Mouse (Mus musculus) forebrain, embryonic 14.5 days (tissue): ENCODE measurements around the gene Fubp1. TPM values are rescaled to one million over a fixed set of nuclear protein-coding genes. Genes with fewer than 3 reads are reported as not detected.

Experiments used
- ATAC-seq: fragments of 200-750 bp; cut with Nextera tagmentation; 2 replicates; pipeline ENCODE4 v1.8.0; 2017; ENCODE audit warnings: mild to moderate bottlenecking, moderate library complexity
- DNase-seq: peaks from one replicate; pipeline ENCODE4 v3.0.0-alpha.2; 2015; ENCODE audit warnings: low spot score
- H3K27ac ChIP-seq: fragments of 300-500 bp; sonication (generic); 2 replicates; pipeline ENCODE4 v1.5.1; 2014; ENCODE audit warnings: low read depth, mild to moderate bottlenecking, control low read depth, low read length, moderate library complexity
- H3K27me3 ChIP-seq: fragments of 300-500 bp; sonication (generic); replicated peaks from 2 replicates; pipeline ENCODE4 v1.6.1; 2014; ENCODE audit warnings: low read length, control low read depth, mixed read lengths; ENCODE audit not compliant: control insufficient read depth, insufficient read depth
- H3K36me3 ChIP-seq: fragments of 300-500 bp; sonication (generic); 2 replicates; pipeline ENCODE4 v1.6.1; 2014; ENCODE audit warnings: low read length, control low read depth; ENCODE audit not compliant: control insufficient read depth, insufficient read depth
- H3K4me1 ChIP-seq: fragments of 300-500 bp; sonication (generic); 2 replicates; pipeline ENCODE4 v1.6.1; 2014; ENCODE audit warnings: antibody characterized with exemption, low read length, control low read depth; ENCODE audit not compliant: control insufficient read depth, insufficient read depth
- H3K4me2 ChIP-seq: fragments of 300-500 bp; sonication (generic); 2 replicates; pipeline ENCODE4 v1.6.1; 2014; ENCODE audit warnings: mild to moderate bottlenecking, control low read depth, low read length
- H3K4me3 ChIP-seq: fragments of 300-500 bp; sonication (generic); 2 replicates; pipeline ENCODE4 v1.5.1; 2014; ENCODE audit warnings: low read depth, low read length, control low read depth
- H3K9ac ChIP-seq: fragments of 300-500 bp; sonication (generic); 2 replicates; pipeline ENCODE4 v1.6.1; 2014; ENCODE audit warnings: mild to moderate bottlenecking, low read length, control low read depth, moderate library complexity
- H3K9me3 ChIP-seq: fragments of 300-500 bp; sonication (generic); replicated peaks from 2 replicates; pipeline ENCODE4 v1.6.1; 2016; ENCODE audit warnings: low read length, control low read depth, mixed read lengths; ENCODE audit not compliant: control insufficient read depth
- WGBS: fragments of 180-500 bp; shearing (Covaris S2); extraction: QIAGEN DNeasy Blood & Tissue Kit; methylation state at CpG from one replicate; pipeline ENCODE4 v1.1.7; 2014; 5-methylcytosine and 5-hydroxymethylcytosine counted together
- polyA plus RNA-seq: library from polyadenylated mRNA; unstranded; fragments of >200 nt; fragmentation: Nextera tagmentation; extraction: Ambion mirVana; gene quantifications from 2 replicates; pipeline ENCODE4 v1.2.1, GENCODE M21; 2014

Fubp1 gene
- polyA plus RNA-seq, result 292 and 293 TPM in 2 replicates

DNA sequence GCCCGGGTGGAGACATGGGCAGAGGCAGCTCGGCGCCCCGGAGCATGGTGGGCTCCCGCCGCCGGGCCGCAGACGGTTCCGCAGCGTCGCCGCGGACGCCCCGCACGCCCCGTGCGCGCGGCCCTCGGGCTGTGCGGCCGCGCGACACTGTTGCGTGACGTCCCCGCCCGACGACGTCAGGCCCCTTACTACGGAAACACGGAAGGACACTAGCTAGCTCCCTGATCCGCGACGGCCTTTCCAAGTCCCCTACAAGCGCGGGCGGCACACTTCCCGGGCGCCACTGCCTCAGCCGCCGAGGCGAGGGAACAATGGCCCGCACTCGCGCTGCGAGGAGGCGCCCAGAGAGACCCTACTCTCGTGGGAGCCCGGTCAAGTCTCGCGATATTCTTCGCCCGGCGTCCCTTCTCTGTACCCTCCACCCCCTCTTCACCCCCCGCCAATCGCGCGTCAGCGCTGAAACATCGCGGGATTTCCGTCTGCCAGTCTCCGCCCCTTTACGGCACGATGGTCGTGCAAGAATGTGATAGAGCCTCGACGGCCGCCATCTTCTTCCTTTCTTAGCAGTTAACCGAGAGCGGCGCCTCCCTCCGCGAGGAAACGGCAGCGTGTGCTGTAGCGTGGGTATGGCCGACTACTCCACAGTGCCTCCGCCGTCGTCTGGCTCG is at the start of gene Fubp1, which contains the start of gene Dnajb4:
Gene Fubp1, plus strand, starts transcription at position 456 of the 668 bp plus-strand sequence.
Gene Dnajb4, minus strand, starts transcription at position 336 of the 668 bp plus-strand sequence.
- H3K4me1 ChIP-seq, result peaks cover 25% of the 10 kb centered on the region
- DNase-seq (peak; percentile 99), ATAC-seq (peak; percentile 97)
- H3K36me3 ChIP-seq, result no peaks in the 10 kb centered on the region
- peak within 1 kb of the TSS; percentile 93 for H3K4me3 ChIP-seq
- WGBS, result under 1% methylated on average over 77 of the region's 85 CpGs
- peak within 1 kb of the TSS; percentile 100 for H3K27ac ChIP-seq
- H3K27me3 ChIP-seq, result no peaks in the 10 kb centered on the region
- no peaks in the 10 kb centered on the region for H3K9me3 ChIP-seq
- H3K4me2 ChIP-seq, result peak within 1 kb of the TSS; percentile 97
- peak within 1 kb of the TSS; percentile 100 for H3K9ac ChIP-seq

DNA sequence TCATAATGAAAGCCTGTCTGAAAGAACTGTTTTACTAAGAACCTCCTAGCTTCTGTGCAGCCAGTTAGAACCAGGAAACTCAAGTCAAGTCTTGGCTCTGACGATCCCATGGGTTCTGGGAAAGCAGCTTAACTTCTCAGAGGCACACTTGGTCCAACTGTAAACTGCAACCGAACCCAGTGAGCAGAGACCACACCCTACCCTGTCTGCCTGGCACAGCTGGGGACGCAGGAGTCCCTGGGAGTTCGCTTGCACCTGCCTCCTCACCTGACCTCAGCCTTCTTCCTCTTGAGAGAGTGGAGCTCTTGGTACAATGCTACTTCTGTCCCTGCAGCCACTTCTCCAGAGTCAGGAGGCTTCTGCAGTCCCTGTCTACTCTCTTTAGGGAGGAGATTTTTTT is 49.6 kb upstream of the Fubp1 start:
- Histone ChIP-seq H3K4me1 (no peaks in the 10 kb centered on the region; the same call in 1 of the 2 replicates), H3K27me3 (peaks cover 5% of the 10 kb centered on the region), H3K9me3 (no peaks in the 10 kb centered on the region), H3K27ac (no peak overlapping the region), H3K4me2 (no peak overlapping the region), H3K4me3 (no peak overlapping the region), H3K9ac (no peak overlapping the region), H3K36me3 (no peaks in the 10 kb centered on the region)
- ATAC-seq (no peak), DNase-seq (no peak)
- 65% methylated on average over 4 of the region's 4 CpGs for WGBS

DNA sequence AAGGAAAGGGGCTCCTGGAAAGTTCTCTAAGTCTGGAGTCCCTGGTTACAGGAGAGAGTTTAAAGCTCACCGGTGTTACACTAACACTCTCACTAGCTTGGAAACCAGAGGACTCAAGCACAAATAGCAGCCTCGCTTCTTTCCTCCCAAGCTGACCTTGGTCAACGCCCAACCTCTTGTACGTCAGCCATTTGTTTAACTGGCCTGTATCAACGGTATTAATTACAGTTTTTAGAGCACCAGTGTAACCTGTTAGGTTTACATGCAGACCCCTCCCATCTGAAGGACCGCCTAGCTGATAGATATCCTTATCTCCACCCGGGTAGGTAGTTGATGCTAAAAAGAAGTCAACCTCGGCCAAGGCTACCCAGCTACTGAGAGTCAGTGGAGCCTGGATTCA is 46.9 kb upstream of the Fubp1 start:
- H3K4me2 ChIP-seq, result no peak overlapping the region
- no peak overlapping the region for H3K4me3 ChIP-seq
- no peak overlapping the region for H3K27ac ChIP-seq
- H3K27me3 ChIP-seq, result peaks cover 10% of the 10 kb centered on the region
- 91% methylated on average over 8 of the region's 8 CpGs for WGBS
- DNase-seq (no peak), ATAC-seq (no peak)
- H3K4me1 ChIP-seq, result peaks cover 8% of the 10 kb centered on the region; the same call in 1 of the 2 replicates
- no peaks in the 10 kb centered on the region for H3K36me3 ChIP-seq
- H3K9me3 ChIP-seq, result no peaks in the 10 kb centered on the region
- H3K9ac ChIP-seq, result no peak overlapping the region

DNA sequence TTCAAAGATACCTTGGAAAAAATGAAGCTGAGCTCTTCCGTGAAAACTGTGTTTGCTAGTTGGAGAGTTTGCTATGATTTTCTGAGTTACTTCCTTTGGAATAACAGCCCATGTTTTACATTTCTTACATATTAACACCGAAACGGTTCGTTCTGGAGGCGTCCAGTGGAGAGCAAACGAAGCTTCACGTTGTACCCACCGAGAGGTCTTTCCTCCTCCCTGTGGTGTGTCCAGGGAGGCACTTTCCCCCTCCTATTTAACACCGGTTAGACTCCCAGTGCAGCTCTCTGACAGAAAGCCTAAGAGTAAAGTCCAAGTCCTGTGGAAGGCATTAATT is 45.2 kb upstream of the Fubp1 start:
- no peaks in the 10 kb centered on the region for H3K9me3 ChIP-seq
- DNase-seq (no peak), ATAC-seq (no peak)
- peak overlapping the region; percentile 96 for H3K4me2 ChIP-seq
- no peak overlapping the region for H3K27ac ChIP-seq
- H3K9ac ChIP-seq, result no peak overlapping the region; the same call in 1 of the 2 replicates
- H3K36me3 ChIP-seq, result no peaks in the 10 kb centered on the region
- 38% methylated on average over 9 of the region's 9 CpGs for WGBS
- H3K27me3 ChIP-seq, result peaks cover 10% of the 10 kb centered on the region
- peaks cover 8% of the 10 kb centered on the region; the same call in 1 of the 2 replicates for H3K4me1 ChIP-seq
- H3K4me3 ChIP-seq, result peak overlapping the region; percentile 47

DNA sequence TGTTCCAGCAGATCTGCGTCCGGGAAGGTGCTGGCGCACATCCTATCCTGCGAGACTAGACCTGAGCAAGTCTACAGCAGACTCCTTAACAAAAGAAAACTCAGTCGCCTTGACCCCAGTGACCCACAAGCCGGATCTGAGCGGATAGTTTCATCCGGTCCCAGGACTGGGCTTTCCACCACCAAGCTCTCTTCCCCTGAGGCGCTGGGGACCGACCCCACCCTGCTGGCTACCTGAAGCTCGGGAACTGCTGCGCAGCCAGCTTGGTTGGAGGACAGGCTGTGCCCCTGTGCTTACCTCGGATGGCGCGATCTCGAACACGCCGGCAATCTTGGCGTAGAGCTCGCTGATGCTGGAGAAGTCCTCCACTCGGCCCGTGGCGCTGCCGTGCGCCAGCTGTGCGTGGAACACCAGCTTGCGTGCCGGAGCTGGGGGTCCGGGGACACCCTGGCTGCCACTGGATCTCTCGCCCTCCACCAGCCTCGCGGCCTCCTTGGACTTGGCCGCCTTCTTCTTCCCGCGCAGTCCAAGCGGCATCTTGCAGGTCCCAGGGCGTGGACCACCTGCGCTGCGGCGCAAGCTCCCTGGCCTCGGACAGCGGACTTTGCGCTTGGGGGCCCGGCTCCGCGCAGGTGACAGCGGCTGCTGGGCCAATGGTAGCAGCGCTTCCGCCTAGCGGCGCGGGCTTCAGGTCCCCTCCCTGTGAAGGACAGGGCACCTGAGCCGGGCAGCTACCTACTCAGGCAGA is 44.7 kb upstream of the Fubp1 start:
- H3K27ac ChIP-seq, result 0 out of 2 replicates have a peak overlapping the region, but pooled peaks have one; percentile 39
- H3K4me3 ChIP-seq, result peak overlapping the region; percentile 47
- DNase-seq, result peak; percentile 47
- H3K4me2 ChIP-seq, result peak overlapping the region; percentile 96
- H3K27me3 ChIP-seq, result peaks cover 10% of the 10 kb centered on the region
- no peaks in the 10 kb centered on the region for H3K36me3 ChIP-seq
- H3K9me3 ChIP-seq, result no peaks in the 10 kb centered on the region
- peaks cover 8% of the 10 kb centered on the region; the same call in 1 of the 2 replicates for H3K4me1 ChIP-seq
- H3K9ac ChIP-seq, result peak overlapping the region; percentile 66
- peak; percentile 74 for ATAC-seq
- WGBS, result 2% methylated on average over 52 of the region's 53 CpGs

DNA sequence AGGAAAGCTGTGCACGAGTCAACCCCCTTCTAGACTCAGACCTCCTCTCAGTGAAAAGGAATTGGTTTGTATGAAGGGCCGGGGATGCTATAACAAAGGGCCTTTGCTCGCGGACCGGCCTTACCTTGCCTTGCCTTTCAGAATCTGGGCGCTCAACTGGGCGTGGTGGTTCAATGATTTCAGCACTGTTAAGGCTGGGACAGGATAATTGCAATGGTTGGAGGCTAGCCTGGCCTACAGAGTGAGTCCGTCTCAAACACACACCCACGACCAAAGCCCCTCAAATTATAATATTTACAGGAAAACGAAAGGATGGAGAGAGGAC is 44.2 kb upstream of the Fubp1 start, which contains the start of gene Gipc2:
Gene Gipc2, minus strand, starts transcription at position 132 of the 325 bp plus-strand sequence.
- H3K4me3 ChIP-seq, result peak within 1 kb of the TSS; percentile 47
- peak; percentile 20 for DNase-seq

DNA sequence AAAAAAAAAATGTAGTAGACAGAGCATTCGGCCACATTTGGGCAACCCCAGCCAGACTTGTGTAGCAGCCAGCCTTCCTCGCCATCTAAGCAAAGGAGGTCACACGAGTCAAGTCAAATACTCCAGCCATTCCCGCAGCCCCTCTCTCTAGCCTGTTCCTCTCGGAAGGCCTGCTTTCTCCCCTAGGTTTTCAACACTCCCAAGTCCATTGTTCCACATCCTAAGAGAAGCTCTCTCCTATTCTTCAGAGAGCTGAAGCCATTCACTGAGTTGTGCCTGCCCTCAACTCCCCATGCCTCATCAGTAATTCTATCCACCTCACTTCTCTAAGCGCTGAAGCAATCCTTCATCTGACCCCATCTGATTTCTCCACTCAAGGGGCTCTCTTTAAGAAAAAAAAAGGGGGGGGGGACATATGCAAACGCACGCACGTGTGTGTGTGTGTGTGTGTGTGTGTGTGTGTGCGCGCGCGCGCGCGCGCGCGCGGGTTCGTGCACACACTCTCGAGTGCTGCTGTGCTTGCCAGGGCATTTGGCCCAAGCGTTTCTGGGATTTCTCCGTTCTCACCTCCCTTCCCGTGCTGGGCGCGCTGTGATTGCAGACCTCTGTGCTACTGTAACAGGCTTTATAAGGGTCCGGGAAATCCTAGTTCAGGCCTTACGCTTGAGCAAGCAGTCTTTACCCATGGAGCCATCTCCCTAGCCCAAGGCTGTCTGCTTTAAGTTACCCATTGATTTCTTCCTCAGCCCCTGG is 43.3 kb upstream of the Fubp1 start:
- Histone ChIP-seq H3K4me3 (peak overlapping the region; percentile 47), H3K27ac (no peak overlapping the region; the same call in 1 of the 2 replicates), H3K36me3 (no peaks in the 10 kb centered on the region), H3K27me3 (peaks cover 10% of the 10 kb centered on the region), H3K9ac (peak overlapping the region; percentile 40), H3K4me2 (peak overlapping the region; percentile 96), H3K4me1 (peaks cover 8% of the 10 kb centered on the region; the same call in 1 of the 2 replicates), H3K9me3 (no peaks in the 10 kb centered on the region)
- DNase-seq, result peak; percentile 68
- peak; percentile 57 for ATAC-seq
- WGBS, result 7% methylated on average over 27 of the region's 29 CpGs

More for the DNA sequence above, 44.2 kb upstream of the Fubp1 start, which contains the start of gene Gipc2:
- Histone ChIP-seq H3K9me3 (no peaks in the 10 kb centered on the region), H3K36me3 (no peaks in the 10 kb centered on the region), H3K9ac (peak within 1 kb of the TSS; percentile 66), H3K4me1 (peaks cover 8% of the 10 kb centered on the region; the same call in 1 of the 2 replicates), H3K27ac (peak within 1 kb of the TSS; percentile 39; the same call in 1 of the 2 replicates), H3K4me2 (peak within 1 kb of the TSS; percentile 96), H3K27me3 (peaks cover 10% of the 10 kb centered on the region)
- ATAC-seq, result no peak; the same call in 1 of the 2 replicates
- WGBS, result 4% methylated on average over 10 of the region's 10 CpGs

DNA sequence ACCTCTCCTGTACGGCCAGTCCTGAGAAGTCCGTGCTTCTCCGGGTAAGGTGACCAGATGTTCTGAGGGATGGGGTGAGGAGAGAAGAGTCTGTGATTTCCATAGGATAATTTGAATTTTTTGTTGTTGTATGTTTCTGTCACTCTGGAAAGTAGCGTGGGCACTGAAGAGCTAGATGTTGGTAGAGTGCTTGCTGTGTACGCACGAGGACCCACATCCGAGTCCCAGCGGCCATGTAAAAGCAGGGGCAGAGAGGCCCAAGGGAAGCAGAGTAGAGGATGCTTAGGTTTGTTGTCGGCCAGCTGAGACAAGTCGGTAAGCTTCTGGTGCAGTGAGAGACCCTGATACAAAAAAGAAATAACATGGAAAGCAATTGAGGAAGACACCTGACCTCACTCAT is 42.2 kb upstream of the Fubp1 start:
- ATAC-seq, result no peak
- DNase-seq, result no peak
- Histone ChIP-seq H3K9ac (no peak overlapping the region), H3K9me3 (no peaks in the 10 kb centered on the region), H3K4me1 (peaks cover 8% of the 10 kb centered on the region; the same call in 1 of the 2 replicates), H3K4me3 (no peak overlapping the region), H3K27me3 (peaks cover 10% of the 10 kb centered on the region), H3K36me3 (no peaks in the 10 kb centered on the region), H3K27ac (no peak overlapping the region), H3K4me2 (no peak overlapping the region)
- WGBS, result 97% methylated on average over 10 of the region's 10 CpGs
